Mouse (Mus musculus): ENCODE data around the gene Anks6.

DNA sequence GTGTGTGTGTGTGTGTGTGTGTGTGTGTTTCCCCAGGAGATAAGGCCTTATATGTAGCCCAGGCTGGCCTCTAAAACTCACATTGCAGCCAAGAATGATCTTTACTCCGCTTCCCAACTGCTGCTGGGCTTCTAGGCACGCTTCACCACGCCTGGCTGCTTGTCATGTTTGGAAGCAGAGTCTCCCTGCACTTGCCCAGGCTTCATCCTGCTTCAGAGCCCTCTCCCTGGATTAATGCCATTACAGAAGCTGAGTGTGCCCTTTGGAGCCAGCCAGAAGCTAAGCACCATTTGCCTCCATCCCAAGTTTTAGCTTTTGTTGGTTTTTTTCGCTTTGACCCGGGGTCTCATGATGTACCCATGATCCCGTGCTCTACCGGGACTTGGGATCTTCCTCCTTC, 31.4 kb upstream of the Anks6 start:
- TF ChIP-seq POLR2A (IDR thresholded peaks at IDR 0.05; ENCODE audit: borderline replicate concordance, control insufficient read depth, low read depth, low read length), result no peak
- TF ChIP-seq CTCF (IDR thresholded peaks at IDR 0.05; ENCODE audit: control insufficient read depth, insufficient read depth, low read length), result no peak
